Mouse (Mus musculus): Measurements from ENCODE around the gene Sel1l3. TPM values are rescaled to one million over a fixed set of nuclear protein-coding genes. Genes with fewer than 3 reads are reported as not detected.

The Sel1l3 gene
- total and polyA plus RNA-seq, 3 experiments = 0.86 to 1.6 (median 1.5) TPM

DNA sequence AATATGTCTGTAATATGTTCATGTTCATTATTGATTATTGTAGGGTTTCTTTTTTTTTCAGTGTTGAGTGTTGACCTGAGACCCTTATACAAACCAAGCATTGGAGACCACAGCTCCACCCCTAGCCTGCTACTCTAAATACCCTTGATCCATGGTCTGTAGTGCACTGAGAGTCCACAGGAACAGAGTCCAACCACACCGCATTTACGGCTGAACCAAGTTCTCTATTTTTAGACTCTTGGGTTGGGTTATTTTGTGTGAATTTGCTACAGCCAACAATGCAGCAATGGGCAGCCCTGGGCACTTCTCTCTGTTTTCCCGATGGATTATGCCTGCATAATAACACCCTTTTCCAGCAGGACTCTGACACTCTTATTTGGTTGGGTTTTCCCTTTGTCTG lies 54.6 kb downstream of the Sel1l3 start:
- no peaks in the 10 kb centered on the region for H3K4me1 ChIP-seq (ENCODE audit: control insufficient read depth, insufficient read depth, low read length)
- no peak for TF ChIP-seq EP300 (IDR thresholded peaks at IDR 0.05; ENCODE audit: insufficient read depth, low read depth, low read length)
- TF ChIP-seq POLR2A (IDR thresholded peaks at IDR 0.05; ENCODE audit: insufficient read depth, low read depth, low read length) = no peak
- TF ChIP-seq CTCF (IDR thresholded peaks at IDR 0.05) = no peak
- no peak overlapping the region for H3K9ac ChIP-seq (ENCODE audit: low read depth, low read length)
- no peaks in the 10 kb centered on the region for H3K79me2 ChIP-seq (replicated peaks; ENCODE audit: control insufficient read depth, insufficient read depth, low read length)
- intact Hi-C loops (cut with DNase I) = no loop called here
- H3K36me3 ChIP-seq (ENCODE audit: control insufficient read depth, insufficient read depth, low read length) = no peaks in the 10 kb centered on the region
- H3K27me3 ChIP-seq (ENCODE audit: control insufficient read depth, insufficient read depth, low read length) = no peaks in the 10 kb centered on the region
- H3K27ac ChIP-seq = no peak overlapping the region
- WGBS = 67% methylated on average over 3 of the region's 3 CpGs
- no peak for DNase-seq
- H3K4me3 ChIP-seq = no peak overlapping the region

DNA sequence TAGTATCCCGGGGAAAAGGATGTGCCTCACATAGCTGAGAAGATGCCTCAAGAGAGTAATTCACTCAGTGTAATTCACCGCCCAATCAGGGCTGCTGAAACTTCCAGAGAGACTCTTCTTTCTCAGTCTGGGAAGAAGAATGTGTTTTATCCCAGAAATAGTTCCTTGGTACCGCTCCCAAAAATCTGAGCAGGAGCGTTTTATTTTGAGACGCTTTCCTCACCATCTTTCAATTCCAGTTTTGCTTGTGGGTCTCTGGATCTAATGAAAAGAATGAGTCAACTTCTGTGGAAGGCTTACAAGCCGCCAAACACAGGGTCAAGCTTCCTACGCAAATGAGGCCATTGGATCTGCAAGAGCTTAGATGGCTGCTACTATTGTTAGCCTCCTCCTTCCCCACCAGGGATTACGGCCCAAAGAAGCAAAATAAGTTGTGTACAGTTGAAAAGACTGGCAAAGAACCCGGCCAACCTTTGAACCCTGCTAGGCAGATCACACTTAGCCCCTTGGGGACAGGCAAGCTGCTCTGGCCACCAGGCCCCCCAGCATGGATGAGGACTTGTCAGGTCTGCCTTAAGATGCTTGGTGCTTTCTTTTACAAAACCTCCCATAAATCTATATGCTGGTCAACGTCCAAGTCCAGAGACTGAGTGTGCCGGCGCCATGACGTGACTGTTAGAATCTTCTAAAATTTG lies 57.6 kb downstream of the Sel1l3 start:
- Histone ChIP-seq H3K9ac (ENCODE audit: low read depth, low read length) (no peak overlapping the region), H3K79me2 (replicated peaks; ENCODE audit: control insufficient read depth, insufficient read depth, low read length) (no peaks in the 10 kb centered on the region), H3K36me3 (ENCODE audit: control insufficient read depth, insufficient read depth, low read length) (no peaks in the 10 kb centered on the region), H3K27ac (no peak overlapping the region), H3K27me3 (ENCODE audit: control insufficient read depth, insufficient read depth, low read length) (no peaks in the 10 kb centered on the region), H3K4me3 (no peak overlapping the region), H3K4me1 (ENCODE audit: control insufficient read depth, insufficient read depth, low read length) (no peaks in the 10 kb centered on the region)
- TF ChIP-seq EP300 (IDR thresholded peaks at IDR 0.05; ENCODE audit: insufficient read depth, low read depth, low read length) = no peak
- no peak for TF ChIP-seq CTCF (IDR thresholded peaks at IDR 0.05)
- no peak for TF ChIP-seq POLR2A (IDR thresholded peaks at IDR 0.05; ENCODE audit: insufficient read depth, low read depth, low read length)
- intact Hi-C loops (cut with DNase I) = no loop called here
- DNase-seq = peak in 1 of 2 experiments; percentile 13
- 76% methylated on average over 13 of the region's 13 CpGs for WGBS

DNA sequence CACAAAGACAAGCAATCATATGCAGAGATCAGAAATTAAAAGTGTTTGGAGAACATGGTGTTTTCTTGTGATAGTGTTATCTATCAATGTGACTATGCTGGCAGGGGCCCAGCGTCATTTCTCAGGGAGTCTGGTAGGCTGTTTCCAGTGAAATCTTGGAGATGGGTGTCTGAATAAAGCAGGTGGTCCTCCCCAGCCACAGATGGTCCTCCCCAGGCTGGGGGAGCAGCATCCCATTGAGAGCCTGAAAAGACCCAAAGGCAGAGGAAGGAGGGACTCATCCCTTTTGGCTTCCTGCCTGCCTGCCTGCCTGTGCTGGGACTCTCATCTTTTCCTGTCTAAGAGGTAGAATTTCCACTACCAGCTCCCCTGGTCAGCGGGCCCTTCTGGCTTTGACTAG lies 59.2 kb downstream of the Sel1l3 start:
- no peak for DNase-seq
- intact Hi-C loops (cut with DNase I) = no loop called here
- H3K27ac ChIP-seq = no peak overlapping the region
- 25% methylated on average over 2 of the region's 2 CpGs for WGBS
- no peaks in the 10 kb centered on the region for H3K27me3 ChIP-seq (ENCODE audit: control insufficient read depth, insufficient read depth, low read length)
- H3K79me2 ChIP-seq (replicated peaks; ENCODE audit: control insufficient read depth, insufficient read depth, low read length) = no peaks in the 10 kb centered on the region
- H3K9ac ChIP-seq (ENCODE audit: low read depth, low read length) = no peak overlapping the region
- no peak overlapping the region for H3K4me3 ChIP-seq
- no peak for TF ChIP-seq CTCF (IDR thresholded peaks at IDR 0.05)
- TF ChIP-seq POLR2A (IDR thresholded peaks at IDR 0.05; ENCODE audit: insufficient read depth, low read depth, low read length) = no peak
- no peak for TF ChIP-seq EP300 (IDR thresholded peaks at IDR 0.05; ENCODE audit: insufficient read depth, low read depth, low read length)
- no peaks in the 10 kb centered on the region for H3K36me3 ChIP-seq (ENCODE audit: control insufficient read depth, insufficient read depth, low read length)
- no peaks in the 10 kb centered on the region for H3K4me1 ChIP-seq (ENCODE audit: control insufficient read depth, insufficient read depth, low read length)

DNA sequence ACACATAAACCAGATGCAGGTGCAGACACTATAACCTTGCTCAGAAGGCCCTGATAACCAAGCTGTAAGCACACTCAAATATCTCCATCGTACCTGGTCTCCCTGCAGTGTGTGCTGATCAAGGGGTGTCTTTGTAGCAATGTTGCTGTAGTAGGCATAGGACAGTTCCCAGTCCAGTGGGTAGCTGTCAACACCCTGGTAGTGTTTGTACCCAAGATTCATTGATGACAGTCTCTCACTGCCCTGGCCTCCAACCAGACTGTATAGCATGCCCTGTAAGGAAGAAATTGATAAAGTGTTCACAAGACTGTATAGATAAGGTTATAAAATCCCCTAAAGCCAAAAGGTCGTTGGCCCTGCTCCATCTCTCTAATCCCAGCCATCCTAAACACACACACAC lies 59.6 kb downstream of the Sel1l3 start:
- no peaks in the 10 kb centered on the region for H3K27me3 ChIP-seq (ENCODE audit: control insufficient read depth, insufficient read depth, low read length)
- no peaks in the 10 kb centered on the region for H3K36me3 ChIP-seq (ENCODE audit: control insufficient read depth, insufficient read depth, low read length)
- intact Hi-C loops (cut with DNase I) = no loop called here

DNA sequence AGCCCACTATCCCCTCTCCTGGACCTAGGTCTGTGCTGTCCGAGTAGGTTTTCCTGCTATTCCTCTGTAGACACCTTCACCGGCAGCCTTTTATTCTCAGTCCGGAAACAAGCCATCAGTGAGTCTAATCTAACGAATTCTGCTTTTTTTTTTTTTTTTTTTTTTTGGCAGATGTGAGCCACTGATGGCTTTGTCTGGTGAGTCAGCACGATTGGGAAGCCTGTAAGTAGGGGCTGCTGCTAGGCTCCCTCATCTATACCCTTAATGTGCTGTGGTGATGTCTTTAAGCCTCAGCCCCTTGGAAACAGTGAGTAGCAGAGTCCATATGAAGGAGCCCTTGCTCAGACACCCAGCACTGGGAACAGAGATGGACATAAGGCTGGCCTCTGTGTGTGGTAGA lies 60.6 kb downstream of the Sel1l3 start:
- peaks cover 2% of the 10 kb centered on the region; the same call in 1 of the 2 replicates for H3K4me1 ChIP-seq (ENCODE audit: control insufficient read depth, insufficient read depth, low read length)
- H3K27me3 ChIP-seq (ENCODE audit: control insufficient read depth, insufficient read depth, low read length) = no peaks in the 10 kb centered on the region
- intact Hi-C loops (cut with DNase I) = no loop called here
- no peak for DNase-seq
- no peak overlapping the region for H3K27ac ChIP-seq
- no peak for TF ChIP-seq CTCF (IDR thresholded peaks at IDR 0.05)
- no peak for TF ChIP-seq POLR2A (IDR thresholded peaks at IDR 0.05; ENCODE audit: insufficient read depth, low read depth, low read length)
- TF ChIP-seq EP300 (IDR thresholded peaks at IDR 0.05; ENCODE audit: insufficient read depth, low read depth, low read length) = no peak
- H3K9ac ChIP-seq (ENCODE audit: low read depth, low read length) = no peak overlapping the region
- no peak overlapping the region for H3K4me3 ChIP-seq
- H3K36me3 ChIP-seq (ENCODE audit: control insufficient read depth, insufficient read depth, low read length) = no peaks in the 10 kb centered on the region
- no peaks in the 10 kb centered on the region for H3K79me2 ChIP-seq (replicated peaks; ENCODE audit: control insufficient read depth, insufficient read depth, low read length)
- 69% methylated on average over 5 of the region's 5 CpGs for WGBS

More for the DNA sequence above, 59.6 kb downstream of the Sel1l3 start:
- TF ChIP-seq CTCF (IDR thresholded peaks at IDR 0.05) (no peak), POLR2A (IDR thresholded peaks at IDR 0.05; ENCODE audit: insufficient read depth, low read depth, low read length) (no peak), EP300 (IDR thresholded peaks at IDR 0.05; ENCODE audit: insufficient read depth, low read depth, low read length) (no peak)
- Histone ChIP-seq H3K27ac (no peak overlapping the region), H3K4me3 (no peak overlapping the region), H3K4me1 (ENCODE audit: control insufficient read depth, insufficient read depth, low read length) (peaks cover 2% of the 10 kb centered on the region; the same call in 1 of the 2 replicates), H3K79me2 (replicated peaks; ENCODE audit: control insufficient read depth, insufficient read depth, low read length) (no peaks in the 10 kb centered on the region), H3K9ac (ENCODE audit: low read depth, low read length) (no peak overlapping the region)
- DNase-seq = no peak
- 31% methylated on average over 2 of the region's 2 CpGs for WGBS

DNA sequence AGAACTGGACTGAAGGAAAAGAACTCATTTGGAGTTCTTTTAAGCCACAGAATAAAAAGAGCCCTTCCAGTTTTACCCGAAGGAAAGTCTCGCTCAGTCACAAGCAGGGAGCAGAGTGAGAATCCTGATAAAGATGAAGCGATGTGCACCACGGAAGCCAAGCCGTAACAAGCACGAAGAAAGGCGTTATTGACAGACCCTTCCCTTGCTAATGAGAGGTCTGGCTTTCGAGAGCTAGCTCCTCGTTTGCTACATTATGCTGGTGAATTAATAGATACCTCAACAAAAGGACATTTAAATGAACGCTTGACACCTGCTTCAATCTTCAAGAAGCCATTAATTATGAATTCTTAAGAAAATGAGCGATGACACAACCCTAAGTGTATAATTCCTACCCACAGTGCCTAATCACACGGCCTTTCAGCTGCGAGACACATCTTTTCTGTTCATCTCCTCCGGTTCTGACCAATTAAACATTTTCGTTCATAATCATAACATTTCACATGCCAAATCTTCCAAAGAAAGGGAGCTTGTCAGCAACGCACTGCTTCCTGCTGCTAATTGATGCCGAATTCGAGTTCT lies 62.3 kb downstream of the Sel1l3 start:
- intact Hi-C loops (cut with DNase I) = no loop called here
- no peaks in the 10 kb centered on the region for H3K36me3 ChIP-seq (ENCODE audit: control insufficient read depth, insufficient read depth, low read length)
- no peak for DNase-seq
- no peak overlapping the region for H3K9ac ChIP-seq (ENCODE audit: low read depth, low read length)
- WGBS = 75% methylated on average over 18 of the region's 18 CpGs
- peaks cover 2% of the 10 kb centered on the region; the same call in 1 of the 2 replicates for H3K4me1 ChIP-seq (ENCODE audit: control insufficient read depth, insufficient read depth, low read length)
- H3K79me2 ChIP-seq (replicated peaks; ENCODE audit: control insufficient read depth, insufficient read depth, low read length) = no peaks in the 10 kb centered on the region
- H3K27me3 ChIP-seq (ENCODE audit: control insufficient read depth, insufficient read depth, low read length) = no peaks in the 10 kb centered on the region
- H3K27ac ChIP-seq = no peak overlapping the region
- TF ChIP-seq CTCF (IDR thresholded peaks at IDR 0.05) (no peak), POLR2A (IDR thresholded peaks at IDR 0.05; ENCODE audit: insufficient read depth, low read depth, low read length) (no peak), EP300 (IDR thresholded peaks at IDR 0.05; ENCODE audit: insufficient read depth, low read depth, low read length) (no peak)
- H3K4me3 ChIP-seq = no peak overlapping the region
